Mouse (Mus musculus) olfactory bulb, adult 2 months (tissue): ENCODE data around the gene Abcf3. TPM values are rescaled to one million over a fixed set of nuclear protein-coding genes. Genes with fewer than 3 reads are reported as not detected.

ENCODE experiments used
- H3K27ac ChIP-seq: fragments of 200-500 bp; 2 replicates; pipeline ENCODE4 v1.5.1; 2012; ENCODE audit warnings: low read depth, low read length; ENCODE audit not compliant: insufficient read depth
- H3K4me1 ChIP-seq: fragments of 200-500 bp; 2 replicates; pipeline ENCODE4 v1.6.1; 2012; ENCODE audit warnings: low read length; ENCODE audit not compliant: control insufficient read depth, insufficient read depth
- H3K4me3 ChIP-seq: fragments of 200-500 bp; 2 replicates; pipeline ENCODE4 v1.5.1; 2012; ENCODE audit warnings: mild to moderate bottlenecking, low read depth, low read length, moderate library complexity; ENCODE audit not compliant: insufficient read depth
- CTCF ChIP-seq: fragments of 200-500 bp; IDR thresholded peaks from 2 replicates; pipeline ENCODE4 v1.5.1; 2012; ENCODE audit warnings: low read depth, mild to moderate bottlenecking, low read length, moderate library complexity; ENCODE audit not compliant: insufficient read depth
- POLR2A ChIP-seq: fragments of 200-500 bp; IDR thresholded peaks from 2 replicates; pipeline ENCODE4 v1.6.1; 2012; ENCODE audit warnings: mild to moderate bottlenecking, low read depth, low read length, moderate library complexity; ENCODE audit not compliant: insufficient read depth
- WGBS: fragments of 180-500 bp; shearing (Covaris S2); methylation state at CpG from one replicate; pipeline ENCODE4 v1.1.7; 2018; 5-methylcytosine and 5-hydroxymethylcytosine counted together
- polyA plus RNA-seq: library from polyadenylated mRNA; stranded (reverse); fragments of >200 nt; gene quantifications from 2 replicates; pipeline ENCODE4 v1.2.4, GENCODE M21; 2012; ENCODE audit warnings: low replicate concordance; ENCODE audit not compliant: missing spikeins, insufficient read depth, insufficient read length

Gene Abcf3
- polyA plus RNA-seq, 1 experiment: not detected

GRCm38 (mm10) chr16:20596687-20597441 is 48.5 kb downstream of the Abcf3 start:
- Histone ChIP-seq H3K27ac (no peak overlapping the region), H3K4me3 (no peak overlapping the region), H3K4me1 (no peaks in the 10 kb centered on the region)
- 76% methylated on average over 7 of the region's 7 CpGs for WGBS
- TF ChIP-seq CTCF (no peak), POLR2A (no peak)

GRCm38 (mm10) chr16:20600511-20600910 is 52.1 kb downstream of the Abcf3 start:
- Histone ChIP-seq H3K4me1 (no peaks in the 10 kb centered on the region), H3K4me3 (no peak overlapping the region), H3K27ac (no peak overlapping the region)
- 61% methylated on average over 5 of the region's 5 CpGs for WGBS
- TF ChIP-seq POLR2A (no peak), CTCF (no peak)

DNA sequence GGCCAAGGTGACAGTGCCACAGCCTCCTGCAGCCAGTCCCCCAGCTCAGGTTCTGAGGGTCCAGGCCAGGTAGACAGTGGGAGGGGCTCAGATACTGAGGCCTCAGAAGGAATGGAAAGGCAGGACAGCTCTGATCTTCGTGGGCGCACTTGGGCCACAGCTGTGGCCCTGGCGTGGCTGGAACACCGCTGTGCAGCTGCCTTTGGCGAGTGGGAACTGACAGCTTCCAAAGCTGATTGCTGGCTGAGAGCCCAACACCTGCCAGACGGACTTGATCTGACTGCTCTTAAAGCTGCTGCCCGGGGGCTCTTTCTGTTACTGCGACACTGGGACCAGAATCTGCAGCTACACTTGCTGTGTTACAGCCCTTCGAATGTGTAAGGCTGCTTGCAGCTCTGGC is 56.3 kb downstream of the Abcf3 start:
- no peak overlapping the region for H3K27ac ChIP-seq
- TF ChIP-seq POLR2A (no peak), CTCF (no peak)
- no peaks in the 10 kb centered on the region for H3K4me1 ChIP-seq
- H3K4me3 ChIP-seq: no peak overlapping the region
- 32% methylated on average over 9 of the region's 9 CpGs for WGBS

DNA sequence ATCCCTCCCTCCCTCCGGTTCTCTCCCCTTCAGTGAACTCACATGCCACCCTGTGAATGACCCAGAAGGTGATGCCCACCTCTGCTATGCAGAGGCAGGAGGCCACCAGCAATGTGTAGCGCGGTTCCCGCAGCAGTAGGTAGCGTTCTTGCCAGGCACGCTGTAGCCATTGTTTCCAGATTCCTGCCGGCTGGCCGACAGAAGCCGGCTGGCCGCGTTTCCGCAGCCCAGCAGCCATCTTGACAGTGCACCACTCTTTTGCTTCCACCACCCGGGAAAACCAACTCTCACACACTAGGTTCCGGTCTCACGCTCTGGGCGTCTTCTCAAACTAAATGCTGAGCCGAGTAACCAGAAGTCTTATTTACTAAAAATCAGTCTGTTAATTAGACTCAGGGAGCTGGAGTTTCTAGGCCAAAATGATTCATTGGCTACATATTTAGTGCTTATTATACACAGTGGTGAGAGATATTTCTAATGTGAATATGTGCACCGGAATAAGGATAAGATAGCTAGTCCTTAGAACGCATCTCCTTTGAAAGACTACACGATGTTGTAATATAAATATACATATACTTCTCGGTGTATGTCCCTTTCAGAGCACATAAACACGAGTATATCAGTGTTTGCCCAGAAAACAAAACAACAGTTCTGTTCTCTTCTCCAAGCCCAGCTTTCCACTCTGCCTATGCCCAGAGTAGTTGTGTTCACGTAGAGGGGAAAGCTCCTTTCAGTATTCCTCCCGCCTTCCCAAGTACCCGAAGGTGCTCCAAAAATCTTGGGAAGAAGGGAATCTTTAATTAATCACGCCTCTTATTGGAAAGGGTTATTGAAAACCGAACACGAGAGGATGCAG is 62.4 kb downstream of the Abcf3 start:
- peak overlapping the region; percentile 72 for H3K27ac ChIP-seq

More for the DNA sequence above, 62.4 kb downstream of the Abcf3 start:
- no peak for TF ChIP-seq CTCF
- peak; percentile 94 for TF ChIP-seq POLR2A
- Histone ChIP-seq H3K4me1 (no peaks in the 10 kb centered on the region), H3K4me3 (peak overlapping the region; percentile 93)
- WGBS: under 1% methylated on average over 28 of the region's 28 CpGs

Other genes with a start within 250 kb of the Abcf3 start
- not detected in 2 replicates for gene Parl, start 246.2 kb upstream of the Abcf3 start, polyA plus RNA-seq
- not detected in 2 replicates for gene Cyp2ab1, start 223.2 kb upstream of the Abcf3 start, polyA plus RNA-seq
- 577 and 578 TPM in 2 replicates for gene Abcc5, start 122.2 kb upstream of the Abcf3 start, polyA plus RNA-seq
- gene Eif2b5, start 49.8 kb upstream of the Abcf3 start, polyA plus RNA-seq: not detected in 2 replicates
- gene Dvl3, start 31.6 kb upstream of the Abcf3 start, polyA plus RNA-seq: 115 TPM in 1 of 2 replicates, not detected in the other
- gene Ap2m1, start 13.1 kb upstream of the Abcf3 start, polyA plus RNA-seq: 512 and 992 TPM in 2 replicates
- gene Vwa5b2, start 40.9 kb downstream of the Abcf3 start, polyA plus RNA-seq: not detected in 2 replicates
- not detected in 2 replicates for gene Eef1akmt4, start 63.0 kb downstream of the Abcf3 start, polyA plus RNA-seq
- not detected in 2 replicates for gene Gm49333, start 63.0 kb downstream of the Abcf3 start, polyA plus RNA-seq
- gene Alg3, start 63.2 kb downstream of the Abcf3 start, polyA plus RNA-seq: not detected in 2 replicates
- not detected in 2 replicates for gene Camk2n2, start 72.7 kb downstream of the Abcf3 start, polyA plus RNA-seq
- not detected in 2 replicates for gene Ece2, start 81.3 kb downstream of the Abcf3 start, polyA plus RNA-seq
- 1,015 TPM in 1 of 2 replicates, not detected in the other for gene Psmd2, start 103.1 kb downstream of the Abcf3 start, polyA plus RNA-seq
- 96.5 and 986 TPM in 2 replicates for gene Eif4g1, start 119.7 kb downstream of the Abcf3 start, polyA plus RNA-seq
- gene Fam131a, start 144.7 kb downstream of the Abcf3 start, polyA plus RNA-seq: not detected in 2 replicates
- not detected in 2 replicates for gene Polr2h, start 169.1 kb downstream of the Abcf3 start, polyA plus RNA-seq
- gene Clcn2, start 169.2 kb downstream of the Abcf3 start, polyA plus RNA-seq: not detected in 2 replicates
- gene Chrd, start 184.6 kb downstream of the Abcf3 start, polyA plus RNA-seq: not detected in 2 replicates
- not detected in 2 replicates for gene Thpo, start 185.9 kb downstream of the Abcf3 start, polyA plus RNA-seq